Mouse (Mus musculus) small intestine, adult 2 months (tissue): ENCODE measurements around the gene Vax2.

ENCODE experiments used
- CTCF ChIP-seq: fragments of 200-500 bp; IDR thresholded peaks from 2 replicates; pipeline ENCODE4 v1.5.1; 2012; ENCODE audit warnings: low read depth, mild to moderate bottlenecking, control low read depth, inconsistent platforms, low read length, moderate library complexity, mixed read lengths; ENCODE audit not compliant: insufficient replicate concordance, insufficient read length; ENCODE audit errors: extremely low read depth
- POLR2A ChIP-seq: fragments of 200-500 bp; IDR thresholded peaks from 2 replicates; pipeline ENCODE4 v1.6.1; 2012; ENCODE audit warnings: low read depth, mild to moderate bottlenecking, control low read depth, inconsistent platforms, low read length, moderate library complexity

DNA sequence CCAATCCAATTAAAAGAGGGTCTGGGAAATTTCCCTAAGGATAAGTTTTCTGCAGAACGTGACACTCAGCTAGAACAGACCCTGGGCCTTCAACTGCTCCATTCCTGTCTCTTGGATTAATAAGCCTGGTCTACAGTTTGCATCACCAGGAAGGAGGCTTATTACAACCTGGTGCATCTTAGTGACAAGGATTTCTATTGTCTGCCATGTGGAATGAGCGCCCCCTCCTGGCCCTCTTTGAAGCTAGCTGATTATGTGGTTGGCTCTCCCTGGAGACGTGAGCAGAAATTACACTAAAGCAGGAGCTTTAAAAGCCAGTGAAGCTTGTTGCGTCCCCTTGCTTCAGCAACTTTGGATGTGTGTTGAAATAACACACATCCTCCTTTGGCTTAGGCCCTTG is 37.7 kb upstream of the Vax2 start:
- peak; percentile 59; the same call in 1 of the 2 replicates for TF ChIP-seq CTCF
- TF ChIP-seq POLR2A: no peak
